In genomic region chr11:67454874-67455526, GRCm38 (mm10) we compare ENCODE assay signal across 8 mouse cellular contexts. TPM values are rescaled to one million over a fixed set of nuclear protein-coding genes. Genes with fewer than 3 reads are reported as not detected.
DNase-seq lines count a peak whose midpoint lies in the region; ATAC-seq and TF ChIP-seq lines count a peak whose summit lies in the region.

Gene Gas7 (plus strand): TSS chr11:67455437.

- no peak for TF ChIP-seq CTCF in liver, postnatal 0 days (IDR thresholded peaks at IDR 0.05; ENCODE audit: low read depth)

- H3K36me3 ChIP-seq in embryonic facial prominence, embryonic 14.5 days (ENCODE audit: control insufficient read depth, insufficient read depth, low read length) = no peaks in the 10 kb centered on the region
- H3K36me3 ChIP-seq in heart, embryonic 16.5 days (ENCODE audit: control insufficient read depth, insufficient read depth) = no peaks in the 10 kb centered on the region
- no peaks in the 10 kb centered on the region for H3K36me3 ChIP-seq in liver, postnatal 0 days (replicated peaks; ENCODE audit: insufficient read depth, low read length)
- no peaks in the 10 kb centered on the region for H3K36me3 ChIP-seq in neural tube, embryonic 13.5 days

- peak; percentile 29 to 69 for DNase-seq in urinary bladder, adult 18-20 months (ENCODE audit: low spot score in 2 of 2)
- DNase-seq in urinary bladder, postnatal 10 days (ENCODE audit: low spot score) = no peak
- DNase-seq in embryonic facial prominence, embryonic 14.5 days (ENCODE audit: low spot score) = peak; percentile 70
- DNase-seq in kidney, postnatal 36 days = peak; percentile 48 to 73
- DNase-seq in liver, postnatal 0 days = peak; percentile 36

- peak; percentile 92 for ATAC-seq in embryonic facial prominence, embryonic 14.5 days (ENCODE audit: low read depth)
- peak; percentile 88 for ATAC-seq in heart, embryonic 16.5 days (replicated peaks; ENCODE audit: extremely low read depth, insufficient read depth, low FRiP score)
- no peak for ATAC-seq in liver, postnatal 0 days
- peak; percentile 84 for ATAC-seq in neural tube, embryonic 13.5 days (ENCODE audit: low read depth)
- ATAC-seq in inflammation-experienced regulatory T-cells, adult 6 months = no peak

- WGBS in embryonic facial prominence, embryonic 14.5 days = 0% methylated on average over 20 of the region's 78 CpGs
- WGBS in heart, embryonic 16.5 days = under 1% methylated on average over 76 of the region's 78 CpGs
- 4% methylated on average over 45 of the region's 78 CpGs for WGBS in liver, postnatal 0 days (ENCODE audit: insufficient replicate concordance)
- WGBS in neural tube, embryonic 13.5 days = under 1% methylated on average over 62 of the region's 78 CpGs

- peaks cover 10% of the 10 kb centered on the region; the same call in 1 of the 2 replicates for H3K27me3 ChIP-seq in embryonic facial prominence, embryonic 14.5 days (replicated peaks; ENCODE audit: control insufficient read depth, insufficient read depth, low read length)
- peaks cover 2% of the 10 kb centered on the region; the same call in 1 of the 2 replicates for H3K27me3 ChIP-seq in heart, embryonic 16.5 days (ENCODE audit: control insufficient read depth, insufficient read depth, low read length)
- peaks cover 32% of the 10 kb centered on the region for H3K27me3 ChIP-seq in liver, postnatal 0 days (ENCODE audit: insufficient read depth, low read length)
- peaks cover 32% of the 10 kb centered on the region for H3K27me3 ChIP-seq in neural tube, embryonic 13.5 days

- H3K4me2 ChIP-seq in embryonic facial prominence, embryonic 14.5 days (ENCODE audit: low read depth, low read length) = peak within 1 kb of the TSS; percentile 99
- H3K4me2 ChIP-seq in heart, embryonic 16.5 days (ENCODE audit: low read depth, low read length) = peak within 1 kb of the TSS; percentile 98
- H3K4me2 ChIP-seq in liver, postnatal 0 days (ENCODE audit: low read depth, low read length) = peak within 1 kb of the TSS; percentile 96
- H3K4me2 ChIP-seq in neural tube, embryonic 13.5 days = peak within 1 kb of the TSS; percentile 95

- H3K4me3 ChIP-seq in embryonic facial prominence, embryonic 14.5 days (ENCODE audit: low read depth, low read length) = peak within 1 kb of the TSS; percentile 77
- peak within 1 kb of the TSS; percentile 60 for H3K4me3 ChIP-seq in heart, embryonic 16.5 days (ENCODE audit: low read length)
- H3K4me3 ChIP-seq in liver, postnatal 0 days (ENCODE audit: low read depth, low read length) = peak within 1 kb of the TSS; percentile 57
- peak within 1 kb of the TSS; percentile 72 for H3K4me3 ChIP-seq in neural tube, embryonic 13.5 days

- H3K9me3 ChIP-seq in embryonic facial prominence, embryonic 14.5 days (ENCODE audit: control insufficient read depth, low read length) = no peaks in the 10 kb centered on the region
- no peaks in the 10 kb centered on the region for H3K9me3 ChIP-seq in heart, embryonic 16.5 days (replicated peaks; ENCODE audit: control insufficient read depth, low read length)
- no peaks in the 10 kb centered on the region for H3K9me3 ChIP-seq in liver, postnatal 0 days (ENCODE audit: low read length)
- no peaks in the 10 kb centered on the region for H3K9me3 ChIP-seq in neural tube, embryonic 13.5 days

- TF ChIP-seq EP300 in liver, postnatal 0 days (IDR thresholded peaks at IDR 0.05; ENCODE audit: low read depth) = no peak

- peak within 1 kb of the TSS; percentile 79 for H3K9ac ChIP-seq in embryonic facial prominence, embryonic 14.5 days (ENCODE audit: low read depth, low read length)
- peak within 1 kb of the TSS; percentile 78 for H3K9ac ChIP-seq in heart, embryonic 16.5 days (ENCODE audit: low read length)
- peak within 1 kb of the TSS; percentile 55 for H3K9ac ChIP-seq in liver, postnatal 0 days (replicated peaks)
- peak within 1 kb of the TSS; percentile 85 for H3K9ac ChIP-seq in neural tube, embryonic 13.5 days

- H3K27ac ChIP-seq in embryonic facial prominence, embryonic 14.5 days (replicated peaks; ENCODE audit: low read depth, low read length) = no peak within 1 kb of the TSS
- H3K27ac ChIP-seq in heart, embryonic 16.5 days (ENCODE audit: low read length) = no peak within 1 kb of the TSS
- no peak within 1 kb of the TSS for H3K27ac ChIP-seq in liver, postnatal 0 days (ENCODE audit: low read depth)
- H3K27ac ChIP-seq in neural tube, embryonic 13.5 days (replicated peaks) = peak within 1 kb of the TSS; percentile 18; the same call in 1 of the 2 replicates

- peaks cover 6% of the 10 kb centered on the region; the same call in 1 of the 2 replicates for H3K4me1 ChIP-seq in embryonic facial prominence, embryonic 14.5 days (ENCODE audit: control insufficient read depth, insufficient read depth, low read length)
- H3K4me1 ChIP-seq in heart, embryonic 16.5 days (ENCODE audit: control insufficient read depth, insufficient read depth, low read length) = peaks cover 10% of the 10 kb centered on the region
- peaks cover 6% of the 10 kb centered on the region; the same call in 1 of the 2 replicates for H3K4me1 ChIP-seq in liver, postnatal 0 days (ENCODE audit: insufficient read depth)
- peaks cover 19% of the 10 kb centered on the region for H3K4me1 ChIP-seq in neural tube, embryonic 13.5 days (replicated peaks)

RNA-seq across cellular contexts. Expression of gene Gas7, which starts in this region (rescaled TPM):
- polyA plus RNA-seq in embryonic facial prominence, embryonic 14.5 days (2014; fragmentation: Nextera tagmentation; extraction: Ambion mirVana) = 15.6 and 19.4 TPM in 2 replicates
- 8.5 and 8.6 TPM in 2 replicates for polyA plus RNA-seq in heart, embryonic 16.5 days (2015; fragmentation: Nextera tagmentation; extraction: Ambion mirVana)
- 2.4 and 2.7 TPM in 2 replicates for polyA plus RNA-seq in liver, postnatal 0 days (2015; fragmentation: Nextera tagmentation; extraction: Ambion mirVana)
- 11.0 and 12.8 TPM in 2 replicates for polyA plus RNA-seq in neural tube, embryonic 13.5 days (2015; fragmentation: Nextera tagmentation; extraction: Ambion mirVana)
- polyA plus RNA-seq in inflammation-experienced regulatory T-cells, adult 6 months (2017; shearing (Covaris generic)) = 10 to 100 TPM in 1 of 3 experiments, under 1 TPM in 1, not detected in 1; 0.09 to 12.6 TPM

Comparison
In these comparisons a context has a peak if more than half of its experiments do, and no peak if none do; other contexts are left out.
1. ATAC-seq: peak in embryonic facial prominence, embryonic 14.5 days (single experiment), heart, embryonic 16.5 days (single experiment) and neural tube, embryonic 13.5 days (single experiment); none in liver, postnatal 0 days (single experiment) and inflammation-experienced regulatory T-cells, adult 6 months (single experiment).
2. Peak in every context shown above with its lines, with median percentiles within 50 percentile points of each other: H3K4me2 ChIP-seq, H3K4me3 ChIP-seq and H3K9ac ChIP-seq.